Mouse (Mus musculus) thymus, postnatal 14 days (tissue): ENCODE measurements around the gene Msx3.

Experiments
- DNase-seq: peaks from one replicate; pipeline ENCODE4 v3.0.0; 2021

Gene Msx3

DNA sequence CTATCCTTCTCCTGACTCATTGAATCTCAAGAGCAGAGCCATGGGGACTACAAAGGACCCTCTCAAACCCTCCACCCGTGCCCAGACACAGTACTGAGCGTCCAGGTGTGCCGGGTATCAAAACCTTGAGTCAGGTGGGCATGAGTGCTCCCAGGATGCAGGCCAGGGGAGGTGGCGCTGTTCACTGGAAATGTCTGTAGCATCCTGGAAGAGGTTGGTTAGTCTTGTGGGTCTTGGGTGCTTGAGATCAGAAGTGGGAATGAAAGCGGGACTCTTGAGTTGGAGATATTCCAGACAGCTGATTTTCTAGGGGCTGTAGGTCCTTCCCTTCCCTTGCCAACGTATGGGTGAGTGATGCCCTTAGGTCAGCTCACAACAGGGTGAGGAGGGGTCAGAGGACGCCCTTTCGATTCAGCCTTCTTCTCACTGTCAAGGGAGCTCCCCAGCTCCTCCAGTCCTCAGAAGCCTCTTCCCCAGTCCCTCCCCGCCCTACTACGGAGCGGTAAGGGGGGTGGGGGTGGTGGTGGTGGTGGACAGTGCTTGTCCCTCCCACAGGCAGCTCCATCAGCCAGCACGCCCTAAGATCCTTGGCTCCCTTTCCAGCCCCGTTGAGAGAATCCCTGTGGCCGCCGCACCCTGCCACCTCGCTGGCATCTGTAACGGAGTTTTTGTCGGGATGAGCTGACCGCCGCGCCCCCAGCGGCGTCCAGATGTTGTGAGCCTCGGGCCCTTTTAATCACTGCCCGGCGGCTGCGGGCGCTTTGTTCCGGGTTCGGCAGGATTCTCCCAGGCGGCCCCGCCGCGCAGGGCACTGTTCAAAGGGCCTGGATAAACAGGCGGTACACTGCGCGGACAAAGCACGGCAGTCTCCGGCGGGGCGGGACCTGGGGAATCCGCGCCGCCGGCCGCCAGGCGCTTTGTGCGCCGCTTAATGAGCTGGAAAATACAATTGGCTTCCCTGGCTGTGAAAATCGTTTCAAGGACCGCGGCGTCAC is 8.8 kb upstream of the Msx3 start:
- DNase-seq = no peak

DNA sequence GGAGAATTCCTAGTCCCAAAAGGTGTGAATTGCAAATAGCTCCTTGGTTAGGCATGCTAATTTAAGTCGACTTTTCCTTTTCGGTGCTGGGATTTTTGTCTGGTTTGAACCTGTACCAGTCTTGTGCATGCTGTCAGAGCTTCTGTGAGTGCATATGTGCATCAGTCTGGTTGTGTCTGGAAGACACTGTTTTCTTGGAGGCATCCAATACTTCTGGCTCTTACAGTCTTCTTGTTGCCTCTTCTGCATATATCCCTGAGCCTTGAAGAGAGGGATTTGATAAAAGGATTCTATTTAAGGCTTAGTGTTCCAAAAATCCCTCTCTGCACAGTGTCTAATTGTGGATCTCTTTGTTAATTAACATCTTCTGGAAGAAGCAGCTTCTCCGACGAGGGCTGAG is 5.2 kb upstream of the Msx3 start:
- DNase-seq = no peak

DNA sequence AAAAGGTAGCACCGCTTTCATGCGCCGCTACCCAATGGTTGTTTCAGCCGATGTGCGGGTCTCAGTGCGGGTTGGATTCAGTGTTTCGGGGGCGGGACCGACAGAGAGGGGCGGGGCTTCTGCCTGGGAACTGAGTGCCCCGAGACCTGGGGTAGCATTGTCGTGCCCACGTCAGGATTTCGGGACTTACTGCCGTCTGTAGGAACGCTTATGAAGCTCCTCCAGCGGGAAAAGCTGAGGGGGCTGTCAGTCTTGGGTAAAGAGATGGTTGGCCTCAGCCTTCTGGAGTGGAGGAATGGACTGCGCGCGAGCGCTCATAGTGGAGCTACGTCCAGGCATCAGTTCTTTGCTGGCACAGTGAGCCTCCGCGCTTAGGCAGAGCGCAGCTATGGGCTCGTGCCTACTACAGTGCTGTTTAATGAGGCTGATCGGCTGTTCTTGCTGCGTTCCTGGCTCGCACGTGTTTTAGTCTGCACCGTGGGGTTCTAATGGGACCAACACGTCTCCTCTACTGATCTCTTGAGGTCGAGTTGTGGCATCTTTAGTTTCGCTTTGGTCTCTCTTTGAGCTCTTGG is 313 bp upstream of the Msx3 start:
- peak; percentile 33 for DNase-seq

DNA sequence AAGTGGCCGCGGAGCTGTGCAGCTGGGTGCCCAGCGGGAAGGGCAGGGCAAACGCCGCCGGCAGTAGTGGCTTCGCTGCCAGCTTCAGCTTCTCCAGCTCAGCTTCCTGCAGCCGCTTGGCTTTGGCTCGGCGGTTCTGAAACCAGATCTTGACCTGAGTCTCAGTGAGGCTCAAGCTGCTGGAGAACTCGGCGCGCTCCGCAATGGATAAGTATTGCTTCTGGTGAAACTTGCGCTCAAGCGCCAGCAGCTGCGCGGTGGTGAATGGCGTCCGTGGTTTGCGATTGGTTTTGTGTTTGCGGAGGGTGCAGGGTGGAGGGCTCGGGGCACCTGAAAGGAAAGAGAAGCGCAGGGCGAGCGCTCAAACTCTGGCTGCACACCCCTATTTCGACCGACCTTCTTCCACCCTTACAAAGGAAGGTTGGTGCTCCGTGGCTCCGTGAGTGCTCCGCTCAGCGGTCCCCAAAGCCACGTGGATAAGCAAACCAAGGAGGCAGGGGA is 1.0 kb downstream of the Msx3 start:
- DNase-seq = peak; percentile 7

DNA sequence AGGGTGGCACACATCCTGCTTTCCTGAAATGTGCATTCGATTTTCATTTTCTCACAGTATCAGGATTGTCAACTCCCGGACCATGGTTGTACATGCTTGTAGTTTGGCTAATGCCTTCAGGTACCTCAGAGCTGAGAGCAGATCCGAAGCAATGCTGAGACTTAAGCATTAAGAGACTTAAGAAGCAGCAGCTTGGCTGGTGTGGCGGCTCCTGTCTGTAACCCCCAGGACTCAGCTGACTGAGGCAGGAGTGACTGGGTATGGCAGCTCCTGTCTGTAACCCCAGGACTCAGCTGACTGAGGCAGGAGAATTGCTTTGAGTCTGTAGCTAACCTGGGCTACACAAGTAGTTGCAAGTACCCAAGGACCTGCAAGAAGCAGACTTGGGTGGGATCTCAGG is 3.3 kb downstream of the Msx3 start:
- DNase-seq = no peak

DNA sequence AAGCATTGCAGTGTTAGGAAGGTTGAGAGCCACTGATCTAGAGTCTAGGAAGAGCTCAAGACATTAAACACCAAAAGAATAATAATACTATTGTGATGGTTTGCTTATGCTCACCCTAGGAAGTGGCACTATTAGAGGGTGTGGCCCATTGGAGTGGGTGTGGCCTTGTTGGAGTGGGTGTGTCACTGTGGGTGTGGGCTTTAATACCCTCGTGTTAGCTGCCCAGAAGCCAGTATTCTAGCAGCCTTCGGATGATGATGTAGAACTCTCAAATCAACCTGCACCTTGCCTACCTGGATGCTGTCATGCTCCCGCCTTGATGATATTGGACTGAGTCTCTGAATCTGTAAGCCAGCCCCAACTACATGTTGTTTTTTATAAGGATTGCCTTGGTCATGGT is 6.2 kb downstream of the Msx3 start:
- DNase-seq = no peak

DNA sequence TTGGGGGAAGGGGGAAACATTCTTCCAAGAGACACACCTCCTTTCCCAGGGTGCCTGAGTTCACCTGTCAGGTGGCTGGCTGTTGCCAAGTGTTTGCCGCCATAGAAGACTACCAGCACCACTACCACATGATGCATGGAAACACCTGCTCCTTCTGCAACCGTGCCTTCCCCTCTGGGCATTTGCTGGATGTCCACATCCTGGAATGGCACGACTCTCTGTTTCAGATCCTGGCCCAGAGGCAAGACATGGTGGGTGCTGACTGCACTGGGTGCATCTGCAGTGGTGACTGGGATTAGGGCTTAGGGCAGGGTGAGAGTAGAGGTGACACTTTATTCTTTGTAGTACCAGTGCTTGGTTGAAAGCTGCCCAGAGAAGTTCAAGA is 11.7 kb downstream of the Msx3 start:
- DNase-seq = no peak

DNA sequence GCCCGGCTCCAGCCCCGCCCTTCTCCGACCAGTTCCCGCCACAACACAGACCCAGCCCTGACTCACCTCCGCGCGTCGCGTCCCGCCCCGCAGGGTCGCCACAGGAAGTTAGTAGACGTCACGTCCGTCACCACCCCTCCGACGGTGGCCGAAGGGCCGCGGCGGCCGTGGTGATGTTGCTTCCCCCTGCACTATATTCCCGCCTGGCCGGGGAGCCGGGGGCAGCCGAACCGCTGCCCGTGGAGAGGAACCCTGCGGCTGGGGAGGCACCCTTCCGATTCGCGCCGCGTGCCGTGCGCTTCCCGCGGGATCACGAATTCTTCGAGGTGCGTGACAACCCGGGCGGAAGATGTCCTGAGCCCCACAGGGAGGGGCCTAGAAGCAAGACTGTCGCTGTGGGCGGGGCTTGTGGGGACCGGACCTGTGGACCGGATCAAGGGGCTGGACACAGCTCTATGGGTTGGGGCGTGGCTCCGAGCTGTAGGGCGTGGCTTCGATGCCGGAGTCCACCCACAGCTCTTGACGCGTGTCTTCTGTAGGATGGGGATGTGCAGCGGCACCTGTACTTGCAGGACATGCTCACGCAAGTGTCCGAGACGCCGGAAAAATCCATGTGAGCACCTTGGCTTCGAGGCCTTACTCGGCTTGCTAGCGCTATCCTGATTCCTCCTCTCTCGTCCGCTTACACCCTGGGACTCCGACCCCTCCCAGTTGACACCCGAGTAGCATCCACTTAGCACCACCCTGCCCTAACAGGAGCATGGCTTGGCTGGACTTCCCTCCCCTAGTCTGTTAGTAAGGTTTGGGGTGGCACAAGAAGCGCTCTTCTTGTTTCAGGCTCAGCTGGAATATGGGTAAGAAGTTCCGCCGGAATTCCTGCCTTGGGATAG is 12.4 kb downstream of the Msx3 start, which contains the start of the genes Zfp511 and Tubgcp2:
Gene Zfp511 (plus strand): TSS at position 111 of the 890 bp plus-strand sequence.
Gene Tubgcp2 (minus strand): TSS at position 389 of the 890 bp plus-strand sequence.
- peak; percentile 89 for DNase-seq

DNA sequence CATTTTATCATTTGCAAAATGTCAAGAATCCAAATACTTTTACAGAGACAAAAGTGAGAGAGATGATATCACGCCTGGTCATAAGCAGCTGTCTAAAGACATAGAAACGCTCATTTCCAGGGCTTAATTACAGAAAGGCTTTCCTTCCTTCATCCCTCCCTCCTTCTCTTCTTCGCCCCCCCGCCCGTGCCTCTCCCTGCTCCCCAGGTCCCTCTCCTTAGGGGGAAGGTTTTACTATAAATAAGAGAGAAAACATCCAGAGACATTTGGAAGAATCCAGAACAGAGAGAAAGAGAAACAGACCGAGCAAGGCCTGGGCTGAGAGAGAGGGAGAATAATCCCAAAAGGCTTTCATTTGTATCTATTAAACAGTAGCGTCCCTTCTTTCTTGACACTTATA is 13.4 kb downstream of the Msx3 start:
- no peak for DNase-seq

DNA sequence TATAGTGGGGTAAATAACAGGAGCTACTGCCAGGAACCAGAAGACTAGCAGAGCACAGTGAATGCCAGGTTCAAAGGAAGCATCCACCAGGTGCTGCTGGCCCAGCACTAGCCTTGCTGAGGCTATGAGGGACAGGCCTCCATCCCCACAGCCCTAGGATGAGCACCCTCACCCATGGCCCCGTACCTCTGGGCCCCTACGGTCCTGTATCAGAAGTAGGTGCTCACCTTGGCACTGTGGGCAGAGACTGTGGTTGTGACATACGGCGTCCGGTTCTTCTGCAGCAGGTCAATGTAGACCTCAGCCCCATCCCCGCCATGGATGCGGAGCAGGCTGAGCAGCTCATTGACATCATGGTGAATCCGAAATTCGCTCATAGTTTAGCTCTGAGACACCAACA is 15.5 kb downstream of the Msx3 start:
- DNase-seq = no peak

DNA sequence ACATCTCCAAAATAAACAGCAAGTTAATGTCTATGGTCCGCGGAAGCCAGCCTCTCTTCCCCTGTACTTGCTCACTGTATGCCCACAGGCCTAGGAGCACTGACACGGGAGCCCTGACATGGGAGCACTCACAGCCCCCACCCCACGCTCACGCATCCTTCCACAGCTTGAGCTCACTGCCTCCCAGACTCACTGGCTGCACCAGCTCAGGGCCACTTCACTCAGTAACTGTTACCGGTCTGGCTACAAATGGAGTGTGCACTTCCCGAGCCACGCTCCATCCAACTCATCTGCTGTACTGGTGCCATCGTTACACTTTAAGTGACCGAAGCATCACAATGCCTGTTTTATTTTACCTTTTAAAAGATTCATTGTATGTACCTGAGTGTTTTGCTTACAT is 16.5 kb downstream of the Msx3 start:
- DNase-seq = no peak

DNA sequence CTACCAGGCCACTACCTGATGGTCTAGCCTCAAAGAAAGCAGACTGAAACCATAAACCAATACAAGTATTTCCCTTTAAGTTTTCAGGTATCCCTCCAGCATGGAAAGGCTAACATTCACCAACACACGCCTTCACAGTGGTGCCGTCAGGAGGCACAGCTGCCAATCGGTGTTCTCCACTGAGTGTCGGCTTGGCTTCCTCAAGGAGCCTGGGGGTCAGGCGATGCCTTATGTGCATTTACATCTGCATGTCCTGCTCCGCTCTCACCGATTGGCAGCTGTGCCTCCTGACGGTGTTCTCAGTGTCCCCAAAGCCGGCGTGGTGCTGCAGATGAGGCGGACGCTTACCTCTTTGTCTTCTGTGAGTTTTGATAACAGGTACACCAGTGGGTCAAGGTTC is 17.1 kb downstream of the Msx3 start:
- no peak for DNase-seq

DNA sequence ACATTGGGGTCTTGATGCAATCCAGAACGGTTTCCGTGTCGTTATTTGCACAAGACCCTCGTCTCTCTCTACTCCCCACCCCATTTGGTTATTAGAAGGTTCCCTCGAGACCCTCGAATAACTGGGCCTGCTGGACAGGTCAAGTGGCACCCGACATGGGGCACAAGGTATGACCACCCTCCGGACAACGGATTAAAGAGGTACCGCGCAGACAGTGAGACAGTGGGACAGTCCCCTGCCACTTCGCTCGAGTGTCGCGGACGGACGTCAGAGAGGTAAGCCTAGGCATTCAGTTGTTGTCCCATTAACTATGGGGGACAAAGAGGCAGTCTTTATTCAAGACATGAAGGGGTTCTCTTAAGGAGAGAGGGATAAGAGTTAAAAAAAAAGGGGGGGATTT is 37.6 kb downstream of the Msx3 start:
- DNase-seq = peak; percentile 1

DNA sequence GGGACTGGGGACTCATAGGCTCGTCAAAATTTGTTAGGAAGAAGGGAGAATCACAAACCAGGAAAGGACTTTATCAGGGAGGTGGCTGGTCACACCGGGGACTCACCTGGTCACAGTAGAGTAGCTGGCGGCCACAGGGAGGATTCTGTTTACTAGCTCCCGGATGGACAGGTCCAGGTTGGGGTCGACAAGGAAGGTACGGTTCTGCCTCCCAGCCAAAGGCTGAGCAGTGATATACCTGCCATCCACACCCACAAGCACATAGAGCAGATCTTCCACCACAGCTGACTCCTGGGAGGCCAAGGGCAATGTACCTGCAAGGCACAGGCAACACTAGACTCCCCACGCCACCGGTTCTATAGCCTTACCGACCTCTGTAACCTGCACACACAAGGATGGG is 41.1 kb downstream of the Msx3 start:
- DNase-seq = peak; percentile 1

DNA sequence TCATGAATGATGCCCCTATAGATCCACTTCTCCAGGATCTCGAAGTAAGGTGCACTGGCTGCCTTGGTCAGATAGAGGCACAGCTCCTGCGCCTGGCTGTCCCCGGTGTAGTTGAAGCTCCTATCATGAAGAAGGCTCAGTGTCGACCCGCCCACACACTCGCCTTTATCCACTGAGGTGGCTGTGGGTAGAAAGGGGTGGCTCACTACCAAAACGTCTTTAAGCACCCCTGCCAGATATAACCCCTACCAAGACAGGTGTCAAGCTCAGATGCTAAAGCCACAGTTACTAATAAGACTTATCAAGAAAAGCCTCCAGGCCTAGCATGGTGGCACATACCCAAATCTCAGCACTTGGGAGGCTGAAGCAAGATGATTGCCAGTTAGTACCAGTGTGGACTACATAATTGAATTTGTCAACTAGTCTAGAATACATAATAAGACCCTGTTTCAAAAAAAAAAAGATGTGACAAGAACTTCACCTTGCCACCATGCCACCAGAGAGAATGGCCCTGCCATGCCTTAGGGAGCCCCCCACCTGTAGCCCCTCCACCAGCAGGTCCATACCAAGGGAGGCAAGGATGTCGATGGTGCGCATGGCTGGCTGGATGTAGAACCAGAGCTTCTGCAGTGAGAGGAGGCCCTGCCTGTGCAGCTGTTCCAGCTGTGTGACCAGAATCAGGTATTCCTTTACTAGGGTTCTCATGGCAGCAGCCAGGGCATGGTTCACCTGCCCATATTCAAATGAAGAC is 41.9 kb downstream of the Msx3 start:
- DNase-seq = peak; percentile 2

DNA sequence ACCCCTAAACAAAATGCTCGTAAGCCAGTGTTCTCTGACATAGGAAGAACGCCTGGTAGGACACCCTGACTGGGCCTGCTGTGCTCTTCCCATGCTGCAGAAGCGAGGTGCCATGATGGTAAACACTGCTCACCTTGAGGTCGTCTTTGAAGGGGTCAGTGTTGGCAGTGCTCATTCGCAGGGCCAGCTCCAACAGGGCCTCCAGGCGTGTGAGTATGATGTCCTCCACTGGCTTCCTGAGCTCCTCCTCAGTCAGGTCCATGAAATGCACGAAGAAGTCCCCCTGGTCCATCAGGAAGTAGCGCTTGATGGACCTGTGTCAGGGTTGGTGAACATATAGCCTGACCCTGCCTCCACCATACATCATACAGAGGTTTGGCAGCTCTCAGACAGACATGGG is 44.2 kb downstream of the Msx3 start:
- peak; percentile 2 for DNase-seq

DNA sequence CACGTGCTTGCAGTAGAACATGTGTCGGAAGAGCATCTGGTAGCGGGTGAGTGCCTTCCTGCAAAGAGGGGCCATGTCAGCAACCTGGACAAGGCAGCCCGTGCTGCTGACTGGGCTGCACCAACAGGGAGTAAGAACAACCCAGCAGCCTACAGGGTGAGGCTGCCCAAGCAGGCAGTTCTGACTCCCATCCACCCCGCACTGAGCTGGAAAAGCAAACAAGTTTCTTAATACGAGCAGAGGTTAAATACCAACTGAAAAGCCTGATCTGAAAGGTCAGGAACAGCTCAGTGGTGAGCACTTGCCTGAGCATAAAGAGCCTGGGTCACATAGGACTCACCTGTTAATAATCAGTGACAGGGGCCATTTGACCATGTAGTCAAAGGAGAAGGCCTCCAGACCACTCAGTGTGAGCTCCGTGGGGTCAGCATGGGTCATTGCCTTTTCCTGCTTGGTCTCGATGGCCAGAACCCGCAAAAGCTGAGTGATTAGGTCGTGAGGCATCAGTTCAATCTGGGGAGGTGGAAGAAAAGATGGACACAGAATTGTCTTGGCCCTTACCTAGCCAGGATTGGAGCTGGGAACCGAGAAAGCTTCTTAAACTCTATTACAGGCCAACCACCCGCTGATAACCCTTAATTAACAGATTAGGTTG is 47.7 kb downstream of the Msx3 start:
- peak; percentile 1 for DNase-seq

DNA sequence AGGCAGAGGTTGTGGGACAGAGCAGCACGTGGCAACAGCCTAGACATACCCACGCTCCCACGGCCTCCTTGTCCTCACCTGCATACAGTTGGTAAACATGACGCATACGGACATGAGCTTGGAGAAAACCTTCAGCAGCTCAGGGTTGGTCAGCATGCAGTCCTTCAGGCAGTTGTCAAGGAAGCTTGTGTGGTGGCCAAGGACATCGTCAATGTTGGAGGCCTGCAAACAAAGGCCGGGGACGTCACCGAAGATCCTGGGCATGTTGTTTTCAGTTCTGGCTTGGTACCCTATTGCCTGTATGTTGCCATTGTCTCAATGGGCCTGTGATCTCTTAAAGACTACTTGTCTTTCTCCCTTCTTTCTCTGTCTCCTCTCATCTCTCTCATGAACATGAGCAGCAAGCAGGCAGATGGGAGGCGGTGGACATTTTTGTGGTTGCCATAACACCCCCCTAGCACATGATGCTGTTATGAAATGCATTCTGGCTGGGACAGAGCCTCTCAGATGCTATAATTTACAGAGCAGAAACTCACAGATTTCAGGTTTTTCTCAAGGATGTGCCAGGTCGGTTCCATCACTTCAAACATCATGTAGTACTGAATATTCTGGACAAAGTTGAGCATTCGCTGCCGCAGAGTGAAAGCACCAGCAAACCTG is 50.1 kb downstream of the Msx3 start:
- peak; percentile 1 for DNase-seq
